Comparison of ENCODE assay signal across 13 mouse cellular contexts in genomic region chr2:6159219-6159618, GRCm38 (mm10). TPM values are rescaled to one million over a fixed set of nuclear protein-coding genes. Genes with fewer than 3 reads are reported as not detected.
"Had no signal": no experiment of that assay in that cellular context is flagged by ENCODE, and none has a peak within 500 bp of the region (broad histone marks: within the 10 kb centered on the region; RNA-seq: fewer than 3 reads in every experiment).

No protein-coding gene starts in this region.

- H3K27ac ChIP-seq: hindbrain, postnatal 0 days; kidney, embryonic 15.5 days; liver, embryonic 14.5 days; midbrain, embryonic 13.5 days; neural tube, embryonic 15.5 days had no signal

- H3K36me3 ChIP-seq: kidney, embryonic 15.5 days; midbrain, embryonic 13.5 days; neural tube, embryonic 15.5 days had no signal

- DNase-seq: kidney, adult 2 months; kidney, postnatal 36 days; lung, adult 2 months; lung, postnatal 36 days; thymus, adult 18-20 months; thymus, postnatal 25 days had no signal

- H3K4me3 ChIP-seq: kidney, embryonic 15.5 days; midbrain, embryonic 13.5 days; neural tube, embryonic 15.5 days had no signal

- ATAC-seq: hindbrain, postnatal 0 days; lung, postnatal 0 days; midbrain, embryonic 13.5 days had no signal

- H3K9me3 ChIP-seq: kidney, embryonic 15.5 days; midbrain, embryonic 13.5 days; neural tube, embryonic 15.5 days had no signal

- H3K4me1 ChIP-seq: midbrain, embryonic 13.5 days; neural tube, embryonic 15.5 days had no signal

- H3K27me3 ChIP-seq: kidney, embryonic 15.5 days; midbrain, embryonic 13.5 days; neural tube, embryonic 15.5 days had no signal

- H3K9ac ChIP-seq: kidney, embryonic 15.5 days; liver, embryonic 14.5 days; midbrain, embryonic 13.5 days; neural tube, embryonic 15.5 days had no signal

- H3K4me2 ChIP-seq: kidney, embryonic 15.5 days; midbrain, embryonic 13.5 days; neural tube, embryonic 15.5 days had no signal

RNA-seq across cellular contexts. Expression of gene Proser2, which starts 29.2 kb away (rescaled TPM):
- total RNA-seq: megakaryocyte-erythroid progenitor cell, adult 5-6 weeks had no signal
